8 mouse cellular contexts compared by ENCODE assay signal in genomic region chr13:21453449-21453848, GRCm38 (mm10). TPM values are rescaled to one million over a fixed set of nuclear protein-coding genes. Genes with fewer than 3 reads are reported as not detected.
DNase-seq lines count a peak whose midpoint lies in the region; ATAC-seq and TF ChIP-seq lines count a peak whose summit lies in the region.

Zscan26 (minus strand) TSS chr13:21453730.

- peak within 1 kb of the TSS; percentile 89 for H3K9ac ChIP-seq in heart, embryonic 14.5 days (ENCODE audit: low read length)
- H3K9ac ChIP-seq in liver, embryonic 13.5 days = peak within 1 kb of the TSS; percentile 73
- H3K9ac ChIP-seq in stomach, embryonic 16.5 days (ENCODE audit: low read length) = peak within 1 kb of the TSS; percentile 80

- H3K9me3 ChIP-seq in heart, embryonic 14.5 days (ENCODE audit: control insufficient read depth, low read length) = no peaks in the 10 kb centered on the region
- H3K9me3 ChIP-seq in liver, embryonic 13.5 days (replicated peaks) = no peaks in the 10 kb centered on the region
- H3K9me3 ChIP-seq in stomach, embryonic 16.5 days (replicated peaks; ENCODE audit: control insufficient read depth, low read length) = no peaks in the 10 kb centered on the region

- H3K27me3 ChIP-seq in C2C12 (ENCODE audit: control insufficient read depth, insufficient read depth, insufficient read length) = no peaks in the 10 kb centered on the region
- no peaks in the 10 kb centered on the region for H3K27me3 ChIP-seq in heart, embryonic 14.5 days (ENCODE audit: control insufficient read depth, insufficient read depth, low read length)
- peaks cover 19% of the 10 kb centered on the region; the same call in 1 of the 2 replicates for H3K27me3 ChIP-seq in liver, embryonic 13.5 days
- no peaks in the 10 kb centered on the region for H3K27me3 ChIP-seq in stomach, embryonic 16.5 days (ENCODE audit: control insufficient read depth, insufficient read depth, low read length)

- peak within 1 kb of the TSS; percentile 64 for H3K4me2 ChIP-seq in heart, embryonic 14.5 days (ENCODE audit: low read length)
- H3K4me2 ChIP-seq in liver, embryonic 13.5 days = peak within 1 kb of the TSS; percentile 69
- H3K4me2 ChIP-seq in stomach, embryonic 16.5 days (ENCODE audit: low read depth, low read length) = peak within 1 kb of the TSS; percentile 72

- H3K36me3 ChIP-seq in C2C12 (ENCODE audit: control insufficient read depth, insufficient read depth) = peaks cover 9% of the 10 kb centered on the region
- H3K36me3 ChIP-seq in heart, embryonic 14.5 days (ENCODE audit: control insufficient read depth, insufficient read depth, low read length) = peaks cover 25% of the 10 kb centered on the region
- H3K36me3 ChIP-seq in liver, embryonic 13.5 days = peaks cover 7% of the 10 kb centered on the region; the same call in 1 of the 2 replicates
- no peaks in the 10 kb centered on the region for H3K36me3 ChIP-seq in stomach, embryonic 16.5 days (ENCODE audit: control insufficient read depth, insufficient read depth, low read length)

- peaks cover 28% of the 10 kb centered on the region for H3K79me3 ChIP-seq in C2C12 (ENCODE audit: low read depth)

- peak within 1 kb of the TSS; percentile 75 for H3ac ChIP-seq in C2C12 (ENCODE audit: control insufficient read depth, insufficient read length, low read depth)

- no peak for TF ChIP-seq CTCF in C2C12 (IDR thresholded peaks at IDR 0.05; ENCODE audit: control insufficient read depth, insufficient read depth, insufficient read length)

- H3K4me1 ChIP-seq in heart, embryonic 14.5 days (ENCODE audit: control insufficient read depth in 2 of 2, insufficient read depth in 2 of 2, low read length in 2 of 2) = peaks cover 8 to 10% of the 10 kb centered on the region in 2 experiments
- peaks cover 26% of the 10 kb centered on the region for H3K4me1 ChIP-seq in liver, embryonic 13.5 days (replicated peaks)
- peaks cover 6% of the 10 kb centered on the region; the same call in 1 of the 2 replicates for H3K4me1 ChIP-seq in stomach, embryonic 16.5 days (ENCODE audit: control insufficient read depth, insufficient read depth, low read length)

- peak within 1 kb of the TSS; percentile 80 to 84 for H3K27ac ChIP-seq in heart, embryonic 14.5 days (replicated peaks in 1 of 2; ENCODE audit: control insufficient read depth in 1 of 2, insufficient read depth in 1 of 2, low read depth in 2 of 2, low read length in 2 of 2)
- 0 out of 2 replicates have a peak within 1 kb of the TSS, but pooled peaks have one; percentile 47 for H3K27ac ChIP-seq in liver, embryonic 13.5 days
- peak within 1 kb of the TSS; percentile 77 for H3K27ac ChIP-seq in stomach, embryonic 16.5 days (ENCODE audit: low read length)

- WGBS in heart, embryonic 14.5 days = under 1% methylated on average over 23 of the region's 23 CpGs
- WGBS in liver, embryonic 13.5 days (ENCODE audit: insufficient replicate concordance) = under 1% methylated on average over 23 of the region's 23 CpGs
- WGBS in stomach, embryonic 16.5 days = under 1% methylated on average over 23 of the region's 23 CpGs

- peak; percentile 72; the same call in 1 of the 2 replicates for ATAC-seq in heart, embryonic 14.5 days (ENCODE audit: insufficient number of reproducible peaks, insufficient read depth, low FRiP score, low read depth)
- peak; percentile 79 for ATAC-seq in liver, embryonic 13.5 days (ENCODE audit: low read depth)
- peak; percentile 85 for ATAC-seq in stomach, embryonic 16.5 days (ENCODE audit: insufficient read depth, low FRiP score)

- DNase-seq in brain, adult 2 months (ENCODE audit: low read depth, low spot score) = peak; percentile 95
- peak; percentile 78 for DNase-seq in fibroblast of lung, adult 2 months (ENCODE audit: low read depth)
- peak; percentile 88 for DNase-seq in kidney, postnatal 14 days
- peak; percentile 64 for DNase-seq in liver, embryonic 13.5 days
- peak; percentile 91 for DNase-seq in neural tube, embryonic 10.5 days (ENCODE audit: extremely low spot score, low spot score)

- H3K79me2 ChIP-seq in C2C12 (ENCODE audit: control insufficient read depth, insufficient read depth) = peaks cover 40% of the 10 kb centered on the region

- H3K4me3 ChIP-seq in C2C12 (ENCODE audit: insufficient read depth, poor library complexity, severe bottlenecking) = peak within 1 kb of the TSS; percentile 50
- H3K4me3 ChIP-seq in heart, embryonic 14.5 days (ENCODE audit: control insufficient read depth in 1 of 2, insufficient read depth in 1 of 2, low read depth in 1 of 2, low read length in 2 of 2) = peak within 1 kb of the TSS; percentile 81 to 89
- H3K4me3 ChIP-seq in liver, embryonic 13.5 days (replicated peaks) = peak within 1 kb of the TSS; percentile 70
- H3K4me3 ChIP-seq in stomach, embryonic 16.5 days (replicated peaks; ENCODE audit: low read length) = peak within 1 kb of the TSS; percentile 56

TF ChIP-seq in C2C12, 6 proteins besides CTCF, POLR2A, EP300 and RAD21:
- TF ChIP-seq MYOG (IDR thresholded peaks at IDR 0.05; ENCODE audit: control insufficient read depth, extremely low read depth, insufficient read length) (no peak), MAX (IDR thresholded peaks at IDR 0.05) (no peak), MYOD1 (IDR thresholded peaks at IDR 0.05; ENCODE audit: control insufficient read depth, insufficient read length, low read depth) (no peak), CEBPB (IDR thresholded peaks at IDR 0.05; ENCODE audit: low read depth) (no peak)

RNA-seq across cellular contexts. Expression of gene Zscan26, which starts in this region (rescaled TPM):
- 3.5 TPM for polyA plus RNA-seq in C2C12 (2012; fragmentation: generic; extraction: Trizol)
- polyA plus RNA-seq in heart, embryonic 14.5 days (2014; fragmentation: Nextera tagmentation; extraction: Ambion mirVana) = 28.1 and 29.9 TPM in 2 replicates
- 7.0 and 7.6 TPM in 2 replicates for polyA plus RNA-seq in liver, embryonic 13.5 days (2015; fragmentation: Nextera tagmentation; extraction: Ambion mirVana)
- 27.1 and 30.3 TPM in 2 replicates for polyA plus RNA-seq in stomach, embryonic 16.5 days (2015; fragmentation: Nextera tagmentation; extraction: Ambion mirVana)

Comparison
In these comparisons a context has a peak if more than half of its experiments do, and no peak if none do; other contexts are left out.
1. Peak in every context shown above with its lines: DNase-seq, ATAC-seq, H3K4me3 ChIP-seq and H3K27ac ChIP-seq.